Mouse (Mus musculus): ENCODE results near the gene Dnajb3. TPM values are rescaled to one million over a fixed set of nuclear protein-coding genes. Genes with fewer than 3 reads are reported as not detected.

Gene Dnajb3
- polyA plus RNA-seq, 1 experiment, result not detected

GRCm38 (mm10) chr1:88230981-88231802, 25.6 kb upstream of the Dnajb3 start:
- H3K36me3 ChIP-seq (ENCODE audit: control insufficient read depth, insufficient read depth), result no peaks in the 10 kb centered on the region

GRCm38 (mm10) chr1:88230421-88230820, 24.8 kb upstream of the Dnajb3 start:
- peaks cover 16% of the 10 kb centered on the region for H3K27me3 ChIP-seq (ENCODE audit: control insufficient read depth, insufficient read depth, insufficient read length)
- no peak overlapping the region for H3K4me2 ChIP-seq (ENCODE audit: low read depth)
- no peaks in the 10 kb centered on the region for H3K36me3 ChIP-seq (ENCODE audit: control insufficient read depth, insufficient read depth)
- no peaks in the 10 kb centered on the region for H3K79me2 ChIP-seq (ENCODE audit: control insufficient read depth, insufficient read depth)
- H3K4me3 ChIP-seq, result no peak overlapping the region
- no peak overlapping the region for H3ac ChIP-seq (ENCODE audit: control insufficient read depth, insufficient read length)
- TF ChIP-seq REST (IDR thresholded peaks at IDR 0.05; ENCODE audit: insufficient read depth, insufficient read length) (no peak), TCF3 (IDR thresholded peaks at IDR 0.05; ENCODE audit: insufficient read length, low read depth) (no peak), MAX (IDR thresholded peaks at IDR 0.05; ENCODE audit: low read depth) (no peak), MYOG (IDR thresholded peaks at IDR 0.05; ENCODE audit: control insufficient read depth in 1 of 3, insufficient read depth in 1 of 3, insufficient read length in 2 of 3, low read depth in 2 of 3) (no peak), USF1 (IDR thresholded peaks at IDR 0.05; ENCODE audit: low read depth) (no peak), POLR2A (IDR thresholded peaks at IDR 0.05; ENCODE audit: insufficient read length, low read depth) (no peak), TCF12 (IDR thresholded peaks at IDR 0.05; ENCODE audit: insufficient read depth, poor library complexity, severe bottlenecking) (no peak), MYOD1 (IDR thresholded peaks at IDR 0.05; ENCODE audit: control insufficient read depth in 1 of 3, insufficient read length in 2 of 3, low read depth in 2 of 3) (no peak), SRF (IDR thresholded peaks at IDR 0.05; ENCODE audit: control insufficient read depth, insufficient read length, low read depth) (no peak), POLR2AphosphoS2 (IDR thresholded peaks at IDR 0.05; ENCODE audit: insufficient read length, low read depth) (no peak), CEBPB (IDR thresholded peaks at IDR 0.05; ENCODE audit: insufficient read depth, poor library complexity, severe bottlenecking) (no peak), E2F4 (IDR thresholded peaks at IDR 0.05; ENCODE audit: insufficient read depth) (no peak)

More at GRCm38 (mm10) chr1:88230981-88231802, 25.6 kb upstream of the Dnajb3 start:
- Histone ChIP-seq H3K27me3 (ENCODE audit: control insufficient read depth, insufficient read depth, insufficient read length) (peaks cover 16% of the 10 kb centered on the region), H3ac (ENCODE audit: control insufficient read depth, insufficient read length) (no peak overlapping the region), H3K4me2 (ENCODE audit: low read depth) (no peak overlapping the region), H3K4me3 (no peak overlapping the region), H3K79me2 (ENCODE audit: control insufficient read depth, insufficient read depth) (no peaks in the 10 kb centered on the region)
- TF ChIP-seq MYOD1 (IDR thresholded peaks at IDR 0.05; ENCODE audit: control insufficient read depth in 1 of 3, insufficient read length in 2 of 3, low read depth in 2 of 3) (no peak), TCF12 (IDR thresholded peaks at IDR 0.05; ENCODE audit: insufficient read depth, poor library complexity, severe bottlenecking) (no peak), MAX (IDR thresholded peaks at IDR 0.05; ENCODE audit: low read depth) (no peak), CEBPB (IDR thresholded peaks at IDR 0.05; ENCODE audit: insufficient read depth, poor library complexity, severe bottlenecking) (no peak), POLR2A (IDR thresholded peaks at IDR 0.05; ENCODE audit: insufficient read length, low read depth) (no peak), SRF (IDR thresholded peaks at IDR 0.05; ENCODE audit: control insufficient read depth, insufficient read length, low read depth) (no peak)

- H3K27me3 ChIP-seq (ENCODE audit: control insufficient read depth, insufficient read depth, insufficient read length), result peaks cover 14% of the 10 kb centered on the region
- no peak for TF ChIP-seq MAX (IDR thresholded peaks at IDR 0.05; ENCODE audit: low read depth)
- TF ChIP-seq REST (IDR thresholded peaks at IDR 0.05; ENCODE audit: insufficient read depth, insufficient read length), result no peak
- no peak overlapping the region for H3ac ChIP-seq (ENCODE audit: control insufficient read depth, insufficient read length)
- no peaks in the 10 kb centered on the region for H3K79me2 ChIP-seq (ENCODE audit: control insufficient read depth, insufficient read depth)
- H3K4me2 ChIP-seq (ENCODE audit: low read depth), result no peak overlapping the region
- H3K36me3 ChIP-seq (ENCODE audit: control insufficient read depth, insufficient read depth), result no peaks in the 10 kb centered on the region
- H3K4me3 ChIP-seq, result no peak overlapping the region
These were observed 24.4 kb upstream of the Dnajb3 start for GRCm38 (mm10) chr1:88229986-88230385.

- Histone ChIP-seq H3ac (ENCODE audit: control insufficient read depth, insufficient read length) (no peak overlapping the region), H3K4me2 (ENCODE audit: low read depth) (no peak overlapping the region), H3K79me2 (ENCODE audit: control insufficient read depth, insufficient read depth) (no peaks in the 10 kb centered on the region), H3K36me3 (ENCODE audit: control insufficient read depth, insufficient read depth) (no peaks in the 10 kb centered on the region), H3K4me3 (no peak overlapping the region), H3K27me3 (ENCODE audit: control insufficient read depth, insufficient read depth, insufficient read length) (peaks cover 10% of the 10 kb centered on the region)
- TF ChIP-seq TCF12 (IDR thresholded peaks at IDR 0.05; ENCODE audit: insufficient read depth, poor library complexity, severe bottlenecking), result no peak
- TF ChIP-seq E2F4 (IDR thresholded peaks at IDR 0.05; ENCODE audit: insufficient read depth), result no peak
- TF ChIP-seq REST (IDR thresholded peaks at IDR 0.05; ENCODE audit: insufficient read depth, insufficient read length), result no peak
- TF ChIP-seq MYOD1 (IDR thresholded peaks at IDR 0.05; ENCODE audit: control insufficient read depth in 1 of 3, insufficient read length in 2 of 3, low read depth in 2 of 3), result no peak
- no peak for TF ChIP-seq TCF3 (IDR thresholded peaks at IDR 0.05; ENCODE audit: insufficient read length, low read depth)
- TF ChIP-seq SRF (IDR thresholded peaks at IDR 0.05; ENCODE audit: control insufficient read depth, insufficient read length, low read depth), result no peak
- TF ChIP-seq MYOG (IDR thresholded peaks at IDR 0.05; ENCODE audit: control insufficient read depth in 1 of 3, insufficient read depth in 1 of 3, insufficient read length in 2 of 3, low read depth in 2 of 3), result no peak
- TF ChIP-seq USF1 (IDR thresholded peaks at IDR 0.05; ENCODE audit: low read depth), result no peak
- TF ChIP-seq POLR2AphosphoS2 (IDR thresholded peaks at IDR 0.05; ENCODE audit: insufficient read length, low read depth), result no peak
- TF ChIP-seq CEBPB (IDR thresholded peaks at IDR 0.05; ENCODE audit: insufficient read depth, poor library complexity, severe bottlenecking), result no peak
- TF ChIP-seq POLR2A (IDR thresholded peaks at IDR 0.05; ENCODE audit: insufficient read length, low read depth), result no peak
- no peak for TF ChIP-seq MAX (IDR thresholded peaks at IDR 0.05; ENCODE audit: low read depth)
These were observed 24.0 kb upstream of the Dnajb3 start for GRCm38 (mm10) chr1:88229566-88229965.

- TF ChIP-seq CEBPB (IDR thresholded peaks at IDR 0.05; ENCODE audit: insufficient read depth, poor library complexity, severe bottlenecking), result no peak
- H3K4me2 ChIP-seq (ENCODE audit: low read depth), result no peak overlapping the region
- H3K27me3 ChIP-seq (ENCODE audit: control insufficient read depth, insufficient read depth, insufficient read length), result peaks cover 4% of the 10 kb centered on the region
- H3K4me3 ChIP-seq, result no peak overlapping the region
- no peaks in the 10 kb centered on the region for H3K79me2 ChIP-seq (ENCODE audit: control insufficient read depth, insufficient read depth)
- no peak overlapping the region for H3ac ChIP-seq (ENCODE audit: control insufficient read depth, insufficient read length)
- no peaks in the 10 kb centered on the region for H3K36me3 ChIP-seq (ENCODE audit: control insufficient read depth, insufficient read depth)
These were observed 22.5 kb upstream of the Dnajb3 start for GRCm38 (mm10) chr1:88228121-88228520.
